Mouse (Mus musculus) spleen, adult 2 months (tissue): Measurements from ENCODE around the gene Insc. TPM values are rescaled to one million over a fixed set of nuclear protein-coding genes. Genes with fewer than 3 reads are reported as not detected.

ENCODE experiments used
- DNase-seq, 2 experiments: peaks; one replicate each; pipeline versions ENCODE4 v3.0.0 to v3.0.0-alpha.2; 2012 to 2021; ENCODE audit warnings: low spot score in 2 of 2, low read depth in 1 of 2
- H3K27ac ChIP-seq: fragments of 200-500 bp; 2 replicates; pipeline ENCODE4 v1.5.1; 2012; ENCODE audit warnings: low read length, inconsistent platforms; ENCODE audit not compliant: insufficient read depth
- H3K27me3 ChIP-seq: fragments of 200-500 bp; 2 replicates; pipeline ENCODE4 v1.6.1; 2012; ENCODE audit warnings: mild to moderate bottlenecking, moderate library complexity, low read length, inconsistent platforms; ENCODE audit not compliant: control insufficient read depth, insufficient read depth
- H3K36me3 ChIP-seq: fragments of 200-500 bp; 2 replicates; pipeline ENCODE4 v1.6.1; 2012; ENCODE audit warnings: mild to moderate bottlenecking, low read length, inconsistent platforms; ENCODE audit not compliant: control insufficient read depth, insufficient read depth
- H3K4me1 ChIP-seq: fragments of 200-500 bp; 2 replicates; pipeline ENCODE4 v1.6.1; 2011; ENCODE audit warnings: inconsistent platforms; ENCODE audit not compliant: control insufficient read depth, insufficient read depth, insufficient read length
- H3K4me3 ChIP-seq: fragments of 200-500 bp; 2 replicates; pipeline ENCODE4 v1.5.1; 2011; ENCODE audit warnings: mild to moderate bottlenecking, inconsistent platforms; ENCODE audit not compliant: insufficient read depth, insufficient read length; ENCODE audit errors: extremely low read depth
- CTCF ChIP-seq: fragments of 200-500 bp; IDR thresholded peaks from 2 replicates; pipeline ENCODE4 v1.5.1; 2011; ENCODE audit warnings: mild to moderate bottlenecking, inconsistent platforms; ENCODE audit not compliant: insufficient read depth, insufficient read length, insufficient replicate concordance; ENCODE audit errors: extremely low read depth
- POLR2A ChIP-seq: fragments of 200-500 bp; IDR thresholded peaks from 2 replicates; pipeline ENCODE4 v1.6.1; 2011; ENCODE audit warnings: low read depth, low read length, inconsistent platforms
- WGBS: fragments of 180-500 bp; shearing (Covaris S2); methylation state at CpG from one replicate; pipeline ENCODE4 v1.1.7; 2018; 5-methylcytosine and 5-hydroxymethylcytosine counted together
- polyA plus RNA-seq: library from polyadenylated mRNA; depleted of rRNA; stranded (reverse); fragments of >200 nt; gene quantifications from 2 replicates; pipeline ENCODE4 v1.2.3, GENCODE M21; 2012; rRNA removed

The Insc gene
- 0.12 and 0.18 TPM in 2 replicates for polyA plus RNA-seq

- Histone ChIP-seq H3K36me3 (no peaks in the 10 kb centered on the region), H3K4me3 (no peak within 1 kb of the TSS), H3K4me1 (no peaks in the 10 kb centered on the region), H3K27me3 (peaks cover 1% of the 10 kb centered on the region; the same call in 1 of the 2 replicates), H3K27ac (no peak within 1 kb of the TSS)
- DNase-seq, result no peak
- no peak for TF ChIP-seq CTCF
- no peak for TF ChIP-seq POLR2A
- WGBS, result 84% methylated on average over 5 of the region's 5 CpGs
Observed at GRCm38 (mm10) chr7:114743022-114743780, at the start of gene Insc. Gene Insc, plus strand, starts transcription at chr7:114743694.

GRCm38 (mm10) chr7:114700871-114701270 lies 42.6 kb upstream of the Insc start:
- no peak overlapping the region for H3K27ac ChIP-seq
- 74% methylated on average over 2 of the region's 2 CpGs for WGBS
- no peaks in the 10 kb centered on the region for H3K27me3 ChIP-seq
- no peak overlapping the region for H3K4me3 ChIP-seq
- no peak for TF ChIP-seq CTCF
- no peak for TF ChIP-seq POLR2A
- no peaks in the 10 kb centered on the region for H3K4me1 ChIP-seq
- H3K36me3 ChIP-seq, result no peaks in the 10 kb centered on the region
- DNase-seq, result no peak

- H3K4me3 ChIP-seq, result no peak overlapping the region
- no peak overlapping the region for H3K27ac ChIP-seq
- H3K27me3 ChIP-seq, result no peaks in the 10 kb centered on the region
- 86% methylated on average over 4 of the region's 4 CpGs for WGBS
- TF ChIP-seq POLR2A, result no peak
- TF ChIP-seq CTCF, result no peak
- DNase-seq, result no peak
- no peaks in the 10 kb centered on the region for H3K36me3 ChIP-seq
- no peaks in the 10 kb centered on the region for H3K4me1 ChIP-seq
Observed at GRCm38 (mm10) chr7:114706716-114707115, 36.8 kb upstream of the Insc start.

- TF ChIP-seq POLR2A, result no peak
- no peak for TF ChIP-seq CTCF
- WGBS, result 83% methylated on average over 1 of the region's 1 CpGs
- H3K27ac ChIP-seq, result no peak overlapping the region
- no peak for DNase-seq
- H3K27me3 ChIP-seq, result no peaks in the 10 kb centered on the region
- no peak overlapping the region for H3K4me3 ChIP-seq
- H3K4me1 ChIP-seq, result no peaks in the 10 kb centered on the region
- no peaks in the 10 kb centered on the region for H3K36me3 ChIP-seq
Observed at GRCm38 (mm10) chr7:114707398-114707797, 36.1 kb upstream of the Insc start.

- no peak overlapping the region for H3K4me3 ChIP-seq
- no peak overlapping the region for H3K27ac ChIP-seq
- TF ChIP-seq CTCF, result no peak
- no peak for TF ChIP-seq POLR2A
- no peaks in the 10 kb centered on the region for H3K36me3 ChIP-seq
- WGBS, result 80% methylated on average over 2 of the region's 2 CpGs
- no peaks in the 10 kb centered on the region for H3K4me1 ChIP-seq
- H3K27me3 ChIP-seq, result no peaks in the 10 kb centered on the region
- DNase-seq, result no peak
Observed at GRCm38 (mm10) chr7:114710419-114710818, 33.1 kb upstream of the Insc start.

GRCm38 (mm10) chr7:114712523-114712922 lies 31.0 kb upstream of the Insc start:
- Histone ChIP-seq H3K27ac (no peak overlapping the region), H3K36me3 (no peaks in the 10 kb centered on the region), H3K27me3 (no peaks in the 10 kb centered on the region), H3K4me3 (no peak overlapping the region), H3K4me1 (no peaks in the 10 kb centered on the region)
- TF ChIP-seq POLR2A, result no peak
- TF ChIP-seq CTCF, result no peak
- 9% methylated on average over 1 of the region's 1 CpGs for WGBS
- no peak for DNase-seq

GRCm38 (mm10) chr7:114718300-114718699 lies 25.2 kb upstream of the Insc start, which contains the start of gene Calcb:
Gene Calcb, plus strand, starts transcription at chr7:114718643.
- no peak for DNase-seq
- no peak within 1 kb of the TSS for H3K4me3 ChIP-seq
- peaks cover 4% of the 10 kb centered on the region for H3K27me3 ChIP-seq
- H3K27ac ChIP-seq, result no peak within 1 kb of the TSS
- no peaks in the 10 kb centered on the region for H3K36me3 ChIP-seq
- WGBS, result 8% methylated on average over 11 of the region's 11 CpGs
- TF ChIP-seq CTCF (no peak), POLR2A (no peak)
- H3K4me1 ChIP-seq, result no peaks in the 10 kb centered on the region
